Mouse (Mus musculus) hindbrain, embryonic 16.5 days (tissue): ENCODE measurements at regions not wholly inside any gene's neighbourhood (a gene's known extent, or its start where the extent isn't known, plus 50 kb on each side); places are given as distances from the start of the nearest gene placed in this dataset.

Experiments used
- ATAC-seq: fragments of 200-750 bp; cut with Nextera tagmentation; 2 replicates; pipeline ENCODE4 v1.8.0; 2017; ENCODE audit warnings: moderate TSS enrichment, moderate library complexity
- H3K27ac ChIP-seq: fragments of 300-500 bp; sonication (generic); 2 replicates; pipeline ENCODE4 v1.5.1; 2014; ENCODE audit warnings: low read depth, mild to moderate bottlenecking, control low read depth, low read length, moderate library complexity
- H3K27me3 ChIP-seq: fragments of 300-500 bp; sonication (generic); replicated peaks from 2 replicates; pipeline ENCODE4 v1.6.1; 2014; ENCODE audit warnings: low read length; ENCODE audit not compliant: control insufficient read depth, insufficient read depth
- H3K36me3 ChIP-seq: fragments of 300-500 bp; sonication (generic); 2 replicates; pipeline ENCODE4 v1.6.1; 2014; ENCODE audit warnings: mild to moderate bottlenecking, low read length, moderate library complexity, mixed read lengths; ENCODE audit not compliant: control insufficient read depth, insufficient read depth
- H3K4me1 ChIP-seq: fragments of 300-500 bp; sonication (generic); 2 replicates; pipeline ENCODE4 v1.6.1; 2014; ENCODE audit warnings: low read depth, low read length; ENCODE audit not compliant: control insufficient read depth, insufficient read depth
- H3K4me2 ChIP-seq: fragments of 300-500 bp; sonication (generic); 2 replicates; pipeline ENCODE4 v1.6.1; 2014; ENCODE audit warnings: mild to moderate bottlenecking, low read length, control low read depth, moderate library complexity
- H3K4me3 ChIP-seq: fragments of 300-500 bp; sonication (generic); 2 replicates; pipeline ENCODE4 v1.5.1; 2014; ENCODE audit warnings: mild to moderate bottlenecking, low read length, control low read depth, moderate library complexity
- H3K9ac ChIP-seq: fragments of 300-500 bp; sonication (generic); 2 replicates; pipeline ENCODE4 v1.6.1; 2014; ENCODE audit warnings: low read depth, mild to moderate bottlenecking, control low read depth, low read length, moderate library complexity
- H3K9me3 ChIP-seq: fragments of 300-500 bp; sonication (generic); 2 replicates; pipeline ENCODE4 v1.6.1; 2014; ENCODE audit warnings: mild to moderate bottlenecking, low read length, moderate library complexity; ENCODE audit not compliant: control insufficient read depth
- WGBS: fragments of 180-500 bp; shearing (Covaris S2); extraction: QIAGEN DNeasy Blood & Tissue Kit; methylation state at CpG from one replicate; pipeline ENCODE4 v1.1.7; 2014; 5-methylcytosine and 5-hydroxymethylcytosine counted together

DNA sequence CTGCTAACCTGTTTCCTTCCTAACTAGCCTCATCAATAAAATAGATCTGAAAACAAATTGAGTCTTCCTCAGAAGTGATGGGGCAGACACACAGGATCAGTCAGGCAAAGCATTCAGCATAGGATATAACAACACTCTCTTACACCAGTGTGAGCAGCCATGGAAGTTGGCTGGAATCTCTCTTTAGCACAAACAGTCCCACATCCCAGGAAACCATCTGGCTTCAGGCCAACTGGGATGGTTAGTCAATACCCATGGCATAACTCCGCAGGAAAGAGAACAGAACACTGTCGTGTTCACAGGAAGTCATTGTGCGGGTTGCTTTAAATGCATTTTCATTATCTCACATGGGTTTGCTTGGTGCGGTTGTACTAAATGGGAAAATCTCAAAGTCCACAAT is 256.2 kb upstream of the Rag2 start:
- Histone ChIP-seq H3K9ac (no peak overlapping the region), H3K9me3 (no peaks in the 10 kb centered on the region), H3K4me1 (no peaks in the 10 kb centered on the region), H3K27ac (no peak overlapping the region), H3K4me2 (no peak overlapping the region), H3K36me3 (no peaks in the 10 kb centered on the region), H3K27me3 (no peaks in the 10 kb centered on the region), H3K4me3 (no peak overlapping the region)
- 40% methylated on average over 4 of the region's 4 CpGs for WGBS
- peak; percentile 45; the same call in 1 of the 2 replicates for ATAC-seq

DNA sequence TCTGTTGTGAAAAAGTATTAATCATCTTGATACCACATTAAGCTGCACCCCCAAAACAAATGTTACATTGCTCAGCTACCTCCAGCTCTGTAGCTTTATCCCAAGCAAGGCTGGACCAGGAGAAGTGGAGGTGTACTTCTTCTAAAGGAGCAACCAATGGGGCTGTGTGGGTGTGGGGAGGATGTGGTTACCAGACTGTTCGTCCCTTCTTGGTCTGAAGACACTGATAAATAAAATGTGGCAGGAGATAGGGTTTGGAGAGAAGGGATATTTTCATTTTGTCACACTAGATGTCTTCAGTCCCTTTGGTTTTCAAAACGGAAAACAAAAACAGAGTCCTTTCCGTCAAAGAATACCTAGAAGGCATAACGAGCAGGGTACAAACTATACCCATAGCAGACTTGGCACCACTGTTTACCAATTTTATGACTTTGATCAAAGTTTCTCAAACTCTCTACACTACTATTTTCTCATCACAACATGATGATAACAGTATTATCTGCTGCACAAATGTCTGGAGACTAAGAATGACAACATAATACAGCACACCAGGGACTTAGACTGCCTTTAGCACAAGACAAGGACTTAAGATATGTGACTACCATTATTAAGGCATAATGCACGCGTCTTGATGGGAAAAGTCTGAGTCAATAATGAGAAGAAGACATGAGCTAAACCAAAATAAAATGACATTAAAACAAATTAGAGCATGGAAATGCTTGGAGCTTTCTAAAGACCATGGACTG is 253.4 kb upstream of the Rag2 start:
- no peaks in the 10 kb centered on the region for H3K27me3 ChIP-seq
- ATAC-seq, result no peak
- no peak overlapping the region for H3K27ac ChIP-seq
- WGBS, result 87% methylated on average over 6 of the region's 6 CpGs
- H3K4me2 ChIP-seq, result no peak overlapping the region
- H3K4me3 ChIP-seq, result no peak overlapping the region
- H3K36me3 ChIP-seq, result no peaks in the 10 kb centered on the region
- no peak overlapping the region for H3K9ac ChIP-seq
- no peaks in the 10 kb centered on the region for H3K9me3 ChIP-seq
- no peaks in the 10 kb centered on the region for H3K4me1 ChIP-seq

DNA sequence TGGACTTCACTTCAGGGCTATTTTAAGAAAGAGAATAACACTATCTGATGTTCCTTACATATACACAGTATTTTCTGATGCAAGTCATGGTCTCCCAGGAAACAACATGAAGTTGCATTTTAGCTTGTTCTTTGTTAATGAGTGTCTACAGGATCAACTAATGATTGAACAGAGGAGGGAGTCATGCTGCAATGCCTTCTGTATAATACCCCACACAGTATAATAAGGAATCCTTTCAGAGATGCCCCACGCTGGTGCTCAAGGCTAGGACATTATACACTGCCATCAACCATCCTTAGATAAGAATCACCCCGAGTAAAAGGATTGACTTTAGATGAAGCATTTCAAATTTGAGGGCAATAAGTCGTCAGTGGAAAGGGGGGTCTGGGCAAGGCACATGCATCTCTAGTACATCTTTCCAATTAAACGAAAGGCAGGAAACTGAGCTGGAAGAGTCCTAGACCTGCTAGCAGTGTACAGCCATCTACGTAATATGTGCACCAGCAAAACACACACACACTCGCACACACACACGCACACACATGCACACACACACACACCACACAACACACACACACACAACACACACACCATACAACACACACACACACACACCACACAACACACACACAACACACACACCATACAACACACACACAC is 252.6 kb upstream of the Rag2 start:
- no peak overlapping the region for H3K27ac ChIP-seq
- no peaks in the 10 kb centered on the region for H3K27me3 ChIP-seq
- H3K9ac ChIP-seq, result no peak overlapping the region
- no peaks in the 10 kb centered on the region for H3K36me3 ChIP-seq
- WGBS, result 81% methylated on average over 7 of the region's 7 CpGs
- no peak overlapping the region for H3K4me3 ChIP-seq
- no peak overlapping the region for H3K4me2 ChIP-seq
- ATAC-seq, result no peak
- no peaks in the 10 kb centered on the region for H3K4me1 ChIP-seq
- H3K9me3 ChIP-seq, result no peaks in the 10 kb centered on the region

DNA sequence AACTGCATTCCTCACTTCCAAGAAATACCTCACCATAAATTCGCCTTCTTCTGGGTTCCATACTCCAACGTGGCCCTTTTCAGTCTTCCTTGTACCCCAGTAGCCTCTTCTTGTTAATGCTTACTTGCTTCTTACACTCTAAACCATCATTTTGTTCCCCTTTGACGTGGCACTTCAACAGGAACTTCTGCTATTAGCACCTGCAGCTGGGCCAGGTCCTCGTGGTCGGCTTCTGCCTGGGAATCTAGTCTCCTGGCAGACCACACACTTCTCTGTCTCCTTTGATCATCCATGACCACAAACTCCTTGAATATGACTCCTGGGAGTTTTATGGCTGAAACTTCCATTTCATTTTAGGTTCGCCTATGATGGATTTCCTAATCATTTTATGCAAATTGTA is 243.9 kb upstream of the Rag2 start:
- Histone ChIP-seq H3K9ac (no peak overlapping the region), H3K27me3 (no peaks in the 10 kb centered on the region), H3K4me2 (no peak overlapping the region), H3K4me1 (no peaks in the 10 kb centered on the region), H3K9me3 (no peaks in the 10 kb centered on the region), H3K27ac (no peak overlapping the region), H3K4me3 (no peak overlapping the region), H3K36me3 (no peaks in the 10 kb centered on the region)
- ATAC-seq, result no peak
- 88% methylated on average over 6 of the region's 6 CpGs for WGBS

DNA sequence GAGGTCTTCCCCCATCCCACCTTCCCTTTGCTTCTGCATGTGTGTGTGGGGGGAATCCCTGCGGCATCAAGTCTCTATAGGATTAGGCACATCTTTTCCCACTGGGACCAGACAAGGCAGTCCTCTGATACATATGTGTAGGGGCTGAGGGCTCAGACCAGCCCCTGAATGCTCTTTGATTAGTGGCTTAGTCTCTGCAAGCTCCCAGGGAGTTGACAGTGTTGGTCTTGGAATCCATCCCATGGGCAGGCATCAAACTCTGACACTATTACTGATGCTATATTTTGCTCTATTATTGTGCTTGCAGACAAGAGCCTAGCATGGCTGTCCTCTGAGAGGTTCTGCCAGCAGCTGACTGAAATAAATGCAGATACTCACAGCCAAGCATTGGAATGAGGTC is 209.5 kb upstream of the Rag2 start:
- WGBS, result 94% methylated on average over 1 of the region's 1 CpGs
- ATAC-seq, result no peak
- H3K27me3 ChIP-seq, result no peaks in the 10 kb centered on the region
- no peaks in the 10 kb centered on the region for H3K4me1 ChIP-seq
- no peaks in the 10 kb centered on the region for H3K36me3 ChIP-seq
- H3K27ac ChIP-seq, result no peak overlapping the region
- H3K9ac ChIP-seq, result no peak overlapping the region
- no peak overlapping the region for H3K4me3 ChIP-seq
- H3K4me2 ChIP-seq, result no peak overlapping the region
- H3K9me3 ChIP-seq, result no peaks in the 10 kb centered on the region

DNA sequence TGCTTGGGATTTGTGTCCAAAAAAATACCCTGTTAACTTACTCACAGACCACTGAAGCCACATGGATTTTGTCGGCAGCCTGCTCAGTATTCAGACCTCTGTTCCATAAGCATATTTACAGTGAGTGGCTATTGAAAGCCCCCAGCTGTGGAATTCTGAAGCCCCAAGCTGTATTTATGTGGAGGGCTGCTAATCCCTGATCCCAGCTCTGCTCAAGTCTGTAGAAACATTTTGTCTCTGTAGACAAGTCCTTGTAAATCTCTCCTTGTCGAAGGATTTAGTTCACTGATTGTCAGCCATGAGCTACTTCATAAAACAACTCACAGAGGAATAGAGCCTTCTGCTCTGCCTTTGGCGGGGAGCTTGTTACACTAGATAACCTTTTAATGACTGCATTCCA is 207.8 kb upstream of the Rag2 start:
- no peaks in the 10 kb centered on the region for H3K27me3 ChIP-seq
- H3K4me3 ChIP-seq, result no peak overlapping the region
- no peak overlapping the region for H3K9ac ChIP-seq
- H3K27ac ChIP-seq, result no peak overlapping the region
- H3K36me3 ChIP-seq, result no peaks in the 10 kb centered on the region
- no peak for ATAC-seq
- no peaks in the 10 kb centered on the region for H3K9me3 ChIP-seq
- no peaks in the 10 kb centered on the region for H3K4me1 ChIP-seq
- H3K4me2 ChIP-seq, result no peak overlapping the region
- 60% methylated on average over 3 of the region's 3 CpGs for WGBS

DNA sequence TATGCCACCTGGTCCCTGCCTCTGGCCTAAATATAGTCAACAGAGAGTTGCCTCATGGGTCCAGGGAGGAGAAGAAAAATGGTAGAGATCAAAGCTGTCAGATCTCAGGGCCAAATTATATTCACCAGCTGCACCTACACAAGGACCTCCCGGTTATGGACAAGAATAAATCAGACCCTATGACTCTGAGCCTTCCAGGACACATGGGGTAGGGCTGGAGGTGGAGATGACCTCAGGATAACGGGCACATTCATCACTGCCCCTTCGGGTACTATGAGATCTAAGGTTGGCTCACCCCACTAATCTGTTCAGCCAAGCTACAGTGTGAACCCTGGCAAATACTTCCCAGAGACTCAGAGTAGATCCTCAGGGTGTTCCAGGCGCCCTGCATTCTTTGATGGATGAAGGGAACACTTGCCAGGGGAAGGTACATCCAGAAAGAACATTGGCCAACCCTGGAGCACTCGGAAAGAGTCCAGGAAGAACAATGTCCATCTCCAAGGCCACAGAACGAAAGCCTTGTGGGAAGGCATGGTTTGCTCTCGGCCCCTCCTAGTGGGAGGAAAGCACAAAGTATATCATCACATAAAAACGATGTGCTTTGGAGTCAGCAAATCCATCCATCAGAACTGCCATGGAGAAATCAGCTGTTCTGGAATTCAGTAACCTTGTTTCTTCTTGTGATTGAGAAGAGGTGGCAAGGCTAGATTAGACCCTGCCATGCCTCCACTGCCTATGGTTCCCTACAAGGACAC is 191.2 kb upstream of the Rag2 start:
- Histone ChIP-seq H3K9me3 (no peaks in the 10 kb centered on the region), H3K4me2 (no peak overlapping the region), H3K9ac (no peak overlapping the region), H3K4me3 (no peak overlapping the region), H3K4me1 (no peaks in the 10 kb centered on the region), H3K27me3 (no peaks in the 10 kb centered on the region), H3K36me3 (no peaks in the 10 kb centered on the region), H3K27ac (no peak overlapping the region)
- peak; percentile 85 for ATAC-seq
- 81% methylated on average over 8 of the region's 8 CpGs for WGBS

DNA sequence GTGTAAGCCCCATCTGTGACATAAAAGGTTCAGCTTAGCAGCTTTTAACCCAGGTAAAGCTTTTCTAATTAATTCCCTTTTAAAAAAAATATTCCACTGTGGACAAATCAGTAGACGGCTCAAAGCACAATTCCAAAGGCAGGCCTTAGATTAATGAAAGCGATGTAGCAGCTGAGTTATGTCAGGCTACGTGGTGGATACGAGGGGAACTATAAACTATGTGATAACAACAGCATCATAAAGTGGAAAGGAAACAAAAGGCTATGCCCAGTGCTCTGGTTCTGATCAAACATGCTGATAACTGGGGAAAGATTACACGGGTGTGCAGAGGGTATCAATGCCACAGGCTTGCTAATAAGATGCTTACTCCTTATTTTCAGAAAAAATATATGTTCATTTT is 184.3 kb upstream of the Rag2 start:
- no peaks in the 10 kb centered on the region for H3K36me3 ChIP-seq
- no peak overlapping the region for H3K27ac ChIP-seq
- no peak overlapping the region for H3K4me2 ChIP-seq
- WGBS, result 70% methylated on average over 5 of the region's 5 CpGs
- H3K9ac ChIP-seq, result no peak overlapping the region
- no peak for ATAC-seq
- no peaks in the 10 kb centered on the region for H3K27me3 ChIP-seq
- no peaks in the 10 kb centered on the region for H3K9me3 ChIP-seq
- H3K4me3 ChIP-seq, result no peak overlapping the region
- H3K4me1 ChIP-seq, result no peaks in the 10 kb centered on the region

DNA sequence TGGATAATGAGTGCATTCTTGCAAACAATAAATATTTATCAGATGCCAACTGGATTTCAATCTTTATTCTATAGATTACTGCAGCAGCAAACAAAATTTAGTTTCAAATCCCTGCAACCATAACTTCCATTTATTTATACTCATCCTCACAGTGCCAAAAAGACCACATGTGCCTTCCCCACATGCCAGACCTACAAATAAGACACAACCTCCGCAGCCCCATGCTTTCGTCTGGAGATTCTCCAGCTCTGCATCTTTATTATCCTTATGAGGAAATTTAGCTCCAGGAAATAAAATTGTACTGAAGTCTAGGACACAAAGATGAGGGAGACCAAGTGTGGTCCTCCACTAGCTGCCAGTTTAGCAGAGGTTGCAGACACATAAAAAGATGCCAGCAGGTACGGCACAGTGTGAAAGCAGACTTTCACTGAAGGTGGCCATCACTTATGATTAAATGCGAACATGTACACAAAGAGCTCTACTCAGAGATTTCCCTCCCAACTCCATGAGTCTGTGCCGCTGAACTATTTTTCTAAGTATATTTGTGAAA is 183.4 kb upstream of the Rag2 start:
- Histone ChIP-seq H3K9me3 (no peaks in the 10 kb centered on the region), H3K4me3 (no peak overlapping the region), H3K4me2 (no peak overlapping the region), H3K27me3 (no peaks in the 10 kb centered on the region), H3K4me1 (no peaks in the 10 kb centered on the region), H3K27ac (no peak overlapping the region), H3K36me3 (no peaks in the 10 kb centered on the region), H3K9ac (no peak overlapping the region)
- peak; percentile 45; the same call in 1 of the 2 replicates for ATAC-seq
- WGBS, result 82% methylated on average over 5 of the region's 5 CpGs
